Comparison of ENCODE assay signal across 9 mouse cellular contexts in genomic region chr2:84649674-84650073, GRCm38 (mm10). TPM values are rescaled to one million over a fixed set of nuclear protein-coding genes. Genes with fewer than 3 reads are reported as not detected.
A peak's percentile ranks its signal among the peaks of the same experiment; 100 is the strongest.
DNase-seq lines count a peak whose midpoint lies in the region; ATAC-seq and TF ChIP-seq lines count a peak whose summit lies in the region.
"Had no signal": no experiment of that assay in that cellular context is flagged by ENCODE, and none has a peak within 500 bp of the region (broad histone marks: within the 10 kb centered on the region; RNA-seq: fewer than 3 reads in every experiment).

No protein-coding gene starts in this region.

- no peak for TF ChIP-seq POLR2A in MEL (IDR thresholded peaks at IDR 0.05; ENCODE audit: control insufficient read depth in 1 of 2, insufficient read depth in 1 of 2, low read depth in 1 of 2, low read length in 2 of 2, poor library complexity in 1 of 2)

- no peak for ATAC-seq in forebrain, embryonic 14.5 days
- ATAC-seq in kidney, embryonic 15.5 days (replicated peaks; ENCODE audit: low FRiP score), result no peak
- ATAC-seq in inflammation-experienced regulatory T-cells, adult 6 months, result no peak

- no peak for TF ChIP-seq CTCF in MEL (IDR thresholded peaks at IDR 0.05 in 2 of 3, conservative IDR thresholded peaks at IDR 0.05 in 1 of 3; ENCODE audit: control insufficient read depth in 1 of 3, insufficient read depth in 1 of 3, low read depth in 2 of 3, low read length in 3 of 3, poor library complexity in 1 of 3, severe bottlenecking in 1 of 3)

- no peak for TF ChIP-seq RAD21 in MEL (IDR thresholded peaks at IDR 0.05; ENCODE audit: low read depth, low read length)

- no peak overlapping the region for H3K27ac ChIP-seq in MEL (ENCODE audit: control insufficient read depth, low read depth, low read length)
- H3K27ac ChIP-seq in forebrain, embryonic 14.5 days (ENCODE audit: low read depth, low read length), result no peak overlapping the region; the same call in 1 of the 2 replicates
- peak overlapping the region; percentile 99 for H3K27ac ChIP-seq in kidney, embryonic 15.5 days
- peak overlapping the region; percentile 95 for H3K27ac ChIP-seq in midbrain, embryonic 10.5 days (replicated peaks)

- DNase-seq in cerebellum, postnatal 25 days, result peak; percentile 32 to 37
- no peak for DNase-seq in cerebellum, postnatal 4 days (ENCODE audit: low spot score in 2 of 2)
- DNase-seq in MEL (ENCODE audit: low read depth, low spot score), result peak; percentile 52
- peak; percentile 17 for DNase-seq in forebrain, embryonic 14.5 days (ENCODE audit: low spot score)
- DNase-seq in midbrain, embryonic 10.5 days (ENCODE audit: low spot score), result peak; percentile 36
- no peak for DNase-seq in ovary, postnatal 14 days (ENCODE audit: low spot score)

- WGBS in forebrain, embryonic 14.5 days, result 0% methylated on average over 10 of the region's 10 CpGs
- under 1% methylated on average over 10 of the region's 10 CpGs for WGBS in kidney, embryonic 15.5 days
- under 1% methylated on average over 10 of the region's 10 CpGs for WGBS in midbrain, embryonic 10.5 days

- H3K27me3 ChIP-seq in MEL (ENCODE audit: control insufficient read depth in 1 of 2, insufficient read depth in 2 of 2, low read length in 2 of 2), result no peaks in the 10 kb centered on the region
- H3K27me3 ChIP-seq in forebrain, embryonic 14.5 days (replicated peaks; ENCODE audit: control insufficient read depth, insufficient read depth, low read length), result no peaks in the 10 kb centered on the region
- no peaks in the 10 kb centered on the region for H3K27me3 ChIP-seq in kidney, embryonic 15.5 days
- no peaks in the 10 kb centered on the region for H3K27me3 ChIP-seq in midbrain, embryonic 10.5 days (ENCODE audit: low read depth, poor library complexity, severe bottlenecking)

- TF ChIP-seq EP300 in MEL (IDR thresholded peaks at IDR 0.05; ENCODE audit: low read depth in 1 of 2, low read length in 2 of 2), result no peak

- no peaks in the 10 kb centered on the region for H3K9me3 ChIP-seq in MEL (replicated peaks; ENCODE audit: insufficient read depth, low read length)
- H3K9me3 ChIP-seq in forebrain, embryonic 14.5 days (replicated peaks; ENCODE audit: control insufficient read depth, low read length), result no peaks in the 10 kb centered on the region
- H3K9me3 ChIP-seq in kidney, embryonic 15.5 days (replicated peaks), result no peaks in the 10 kb centered on the region
- no peaks in the 10 kb centered on the region for H3K9me3 ChIP-seq in midbrain, embryonic 10.5 days (replicated peaks)

- H3K79me2 ChIP-seq in MEL (ENCODE audit: control insufficient read depth, insufficient read depth, low read length, poor library complexity), result peaks cover 33% of the 10 kb centered on the region

- peak overlapping the region; percentile 64 for H3K9ac ChIP-seq in MEL (ENCODE audit: control insufficient read depth, low read depth, low read length, poor library complexity, severe bottlenecking)
- peak overlapping the region; percentile 74 for H3K9ac ChIP-seq in forebrain, embryonic 14.5 days (ENCODE audit: low read length)
- peak overlapping the region; percentile 90 for H3K9ac ChIP-seq in kidney, embryonic 15.5 days

- H3K36me3 ChIP-seq in MEL (ENCODE audit: control insufficient read depth in 1 of 2, insufficient read depth in 2 of 2, low read length in 2 of 2), result peaks cover 0 to 15% of the 10 kb centered on the region in 2 experiments; a peak in 3 of 4 replicates
- H3K36me3 ChIP-seq in forebrain, embryonic 14.5 days (ENCODE audit: control insufficient read depth, insufficient read depth, low read length), result no peaks in the 10 kb centered on the region
- H3K36me3 ChIP-seq in kidney, embryonic 15.5 days, result 0 out of 2 replicates have a peak, but pooled peaks cover 2% of the 10 kb centered on the region
- peaks cover 12% of the 10 kb centered on the region for H3K36me3 ChIP-seq in midbrain, embryonic 10.5 days

- peaks cover 4 to 5% of the 10 kb centered on the region in 2 experiments; a peak in 3 of 4 replicates for H3K4me1 ChIP-seq in MEL (ENCODE audit: control insufficient read depth in 1 of 2, insufficient read depth in 2 of 2, low read length in 2 of 2)
- peaks cover 2% of the 10 kb centered on the region; the same call in 1 of the 2 replicates for H3K4me1 ChIP-seq in forebrain, embryonic 14.5 days (ENCODE audit: control insufficient read depth, insufficient read depth, low read length)
- peaks cover 16% of the 10 kb centered on the region for H3K4me1 ChIP-seq in kidney, embryonic 15.5 days
- H3K4me1 ChIP-seq in midbrain, embryonic 10.5 days, result peaks cover 19% of the 10 kb centered on the region

- peak overlapping the region; percentile 70 to 97 for H3K4me3 ChIP-seq in MEL (ENCODE audit: control insufficient read depth in 1 of 2, insufficient read depth in 1 of 2, low read depth in 2 of 2, low read length in 2 of 2)
- H3K4me3 ChIP-seq in forebrain, embryonic 14.5 days (ENCODE audit: low read depth, low read length), result peak overlapping the region; percentile 49
- H3K4me3 ChIP-seq in kidney, embryonic 15.5 days (replicated peaks), result peak overlapping the region; percentile 75
- H3K4me3 ChIP-seq in midbrain, embryonic 10.5 days, result peak overlapping the region; percentile 77

- H3K4me2 ChIP-seq in forebrain, embryonic 14.5 days (ENCODE audit: low read length), result peak overlapping the region; percentile 84
- peak overlapping the region; percentile 65 for H3K4me2 ChIP-seq in kidney, embryonic 15.5 days

TF ChIP-seq in MEL, 35 proteins besides CTCF, POLR2A, EP300 and RAD21:
- TF ChIP-seq BHLHE40 (IDR thresholded peaks at IDR 0.05; ENCODE audit: borderline replicate concordance, low read depth, low read length) (no peak), TCF12 (IDR thresholded peaks at IDR 0.05; ENCODE audit: low read depth, low read length) (no peak), CHD1 (IDR thresholded peaks at IDR 0.05; ENCODE audit: low read depth, low read length) (no peak), SIN3A (IDR thresholded peaks at IDR 0.05; ENCODE audit: low read length) (no peak), MXI1 (IDR thresholded peaks at IDR 0.05; ENCODE audit: low read depth, low read length) (no peak), MYC (IDR thresholded peaks at IDR 0.05; ENCODE audit: low read depth, low read length) (no peak)

RNA-seq across cellular contexts. Expression of gene Ctnnd1, which starts 0.9 kb away (rescaled TPM):
- 11.5 and 12.7 TPM in 2 replicates for total RNA-seq in MEL (2012; rRNA removed)
- 10 to 100 TPM in 1 of 2 experiments, not detected in 1; 31.6 TPM for polyA plus RNA-seq in MEL (2012; ENCODE audit: insufficient read depth in 1 of 2, insufficient read length in 2 of 2, low read depth in 1 of 2, low replicate concordance in 2 of 2, missing spikeins in 1 of 2)
- 27.1 and 27.8 TPM in 2 replicates for polyA plus RNA-seq in forebrain, embryonic 14.5 days (2014; fragmentation: Nextera tagmentation; extraction: Ambion mirVana)
- 50.3 and 54.7 TPM in 2 replicates for polyA plus RNA-seq in kidney, embryonic 15.5 days (2015; fragmentation: Nextera tagmentation; extraction: Ambion mirVana)
- polyA plus RNA-seq in midbrain, embryonic 10.5 days (2016; fragmentation: Nextera tagmentation; extraction: Ambion mirVana), result 37.5 and 40.9 TPM in 2 replicates
- polyA plus RNA-seq in inflammation-experienced regulatory T-cells, adult 6 months (2017; shearing (Covaris generic)), result under 1 TPM; 0.35 to 0.97 (median 0.62) TPM

RNA-seq across cellular contexts. Expression of gene Btbd18, which starts 9.2 kb away (rescaled TPM):
- total RNA-seq in MEL (2012; rRNA removed), result 0.04 TPM in 1 of 2 replicates, not detected in the other
- polyA plus RNA-seq in MEL (2012; ENCODE audit: insufficient read depth in 1 of 2, insufficient read length in 2 of 2, low read depth in 1 of 2, low replicate concordance in 2 of 2, missing spikeins in 1 of 2), result under 1 TPM in 1 of 2 experiments, not detected in 1; 0.07 TPM
- polyA plus RNA-seq in forebrain, embryonic 14.5 days (2014; fragmentation: Nextera tagmentation; extraction: Ambion mirVana), result 0.10 and 0.33 TPM in 2 replicates
- polyA plus RNA-seq in kidney, embryonic 15.5 days (2015; fragmentation: Nextera tagmentation; extraction: Ambion mirVana), result 0.26 and 0.34 TPM in 2 replicates
- 0.22 and 0.47 TPM in 2 replicates for polyA plus RNA-seq in midbrain, embryonic 10.5 days (2016; fragmentation: Nextera tagmentation; extraction: Ambion mirVana)
- polyA plus RNA-seq in inflammation-experienced regulatory T-cells, adult 6 months (2017; shearing (Covaris generic)), result under 1 TPM; 0.43 to 0.73 (median 0.64) TPM
- total RNA-seq: left cerebral cortex, postnatal 25 days had no signal

RNA-seq across cellular contexts. Expression of gene Selenoh, which starts 20.9 kb away (rescaled TPM):
- 79.0 and 89.9 TPM in 2 replicates for total RNA-seq in MEL (2012; rRNA removed)
- 10 to 100 TPM in 1 of 2 experiments, not detected in 1; 70.7 TPM for polyA plus RNA-seq in MEL (2012; ENCODE audit: insufficient read depth in 1 of 2, insufficient read length in 2 of 2, low read depth in 1 of 2, low replicate concordance in 2 of 2, missing spikeins in 1 of 2)
- 277 and 350 TPM in 2 replicates for polyA plus RNA-seq in forebrain, embryonic 14.5 days (2014; fragmentation: Nextera tagmentation; extraction: Ambion mirVana)
- polyA plus RNA-seq in kidney, embryonic 15.5 days (2015; fragmentation: Nextera tagmentation; extraction: Ambion mirVana), result 355 and 388 TPM in 2 replicates
- 505 and 545 TPM in 2 replicates for polyA plus RNA-seq in midbrain, embryonic 10.5 days (2016; fragmentation: Nextera tagmentation; extraction: Ambion mirVana)
- 100 to 1,000 TPM; 113 to 247 (median 134) TPM for polyA plus RNA-seq in inflammation-experienced regulatory T-cells, adult 6 months (2017; shearing (Covaris generic))

RNA-seq across cellular contexts. Expression of gene Gm28635, which starts 28.2 kb away (rescaled TPM):
- 0.19 TPM in 1 of 2 replicates, not detected in the other for total RNA-seq in MEL (2012; rRNA removed)
- not detected for polyA plus RNA-seq in MEL (2012; ENCODE audit: insufficient read depth in 1 of 2, insufficient read length in 2 of 2, low read depth in 1 of 2, low replicate concordance in 2 of 2, missing spikeins in 1 of 2)
- not detected in 2 replicates for polyA plus RNA-seq in forebrain, embryonic 14.5 days (2014; fragmentation: Nextera tagmentation; extraction: Ambion mirVana)
- polyA plus RNA-seq in kidney, embryonic 15.5 days (2015; fragmentation: Nextera tagmentation; extraction: Ambion mirVana), result not detected in 2 replicates
- polyA plus RNA-seq in midbrain, embryonic 10.5 days (2016; fragmentation: Nextera tagmentation; extraction: Ambion mirVana), result not detected in 2 replicates
- not detected for polyA plus RNA-seq in inflammation-experienced regulatory T-cells, adult 6 months (2017; shearing (Covaris generic))

RNA-seq across cellular contexts. Expression of gene Med19, which starts 28.5 kb away (rescaled TPM):
- 13.9 and 18.8 TPM in 2 replicates for total RNA-seq in MEL (2012; rRNA removed)
- 10 to 100 TPM in 1 of 2 experiments, not detected in 1; 26.0 TPM for polyA plus RNA-seq in MEL (2012; ENCODE audit: insufficient read depth in 1 of 2, insufficient read length in 2 of 2, low read depth in 1 of 2, low replicate concordance in 2 of 2, missing spikeins in 1 of 2)
- 55.3 and 59.8 TPM in 2 replicates for polyA plus RNA-seq in forebrain, embryonic 14.5 days (2014; fragmentation: Nextera tagmentation; extraction: Ambion mirVana)
- polyA plus RNA-seq in kidney, embryonic 15.5 days (2015; fragmentation: Nextera tagmentation; extraction: Ambion mirVana), result 41.3 and 44.4 TPM in 2 replicates
- 46.8 and 48.4 TPM in 2 replicates for polyA plus RNA-seq in midbrain, embryonic 10.5 days (2016; fragmentation: Nextera tagmentation; extraction: Ambion mirVana)
- 10 to 100 TPM; 16.8 to 20.5 (median 18.9) TPM for polyA plus RNA-seq in inflammation-experienced regulatory T-cells, adult 6 months (2017; shearing (Covaris generic))

Comparison
In these comparisons a context has a peak if more than half of its experiments do, and no peak if none do; other contexts are left out.
1. DNase-seq: peak in cerebellum, postnatal 25 days (2 of 2), MEL (single experiment), forebrain, embryonic 14.5 days (single experiment) and midbrain, embryonic 10.5 days (single experiment); none in cerebellum, postnatal 4 days (0 of 2) and ovary, postnatal 14 days (single experiment).
2. H3K27ac ChIP-seq: peak in kidney, embryonic 15.5 days (single experiment) and midbrain, embryonic 10.5 days (single experiment); none in MEL (single experiment) and forebrain, embryonic 14.5 days (single experiment).
3. RNA of gene Ctnnd1, which starts 0.9 kb away (polyA plus RNA-seq): 31.6 TPM in MEL, 50.3 to 54.7 TPM in kidney, embryonic 15.5 days, 37.5 to 40.9 TPM in midbrain, embryonic 10.5 days and 27.1 to 27.8 TPM in forebrain, embryonic 14.5 days; 0.35 to 0.97 TPM in inflammation-experienced regulatory T-cells, adult 6 months; every median in the first group is over 10 times any median in the second.
4. Peak in every context shown above with its lines, with median percentiles within 50 percentile points of each other: H3K4me3 ChIP-seq and H3K9ac ChIP-seq.